Mouse (Mus musculus) cerebellum, postnatal 36 days (tissue): ENCODE data around the gene Nipal3.

Experiments
- DNase-seq, 2 experiments: peaks; one replicate each; pipeline ENCODE4 v3.0.0; 2021 to 2022; ENCODE audit warnings: mixed read lengths in 2 of 2

Nipal3 gene

DNA sequence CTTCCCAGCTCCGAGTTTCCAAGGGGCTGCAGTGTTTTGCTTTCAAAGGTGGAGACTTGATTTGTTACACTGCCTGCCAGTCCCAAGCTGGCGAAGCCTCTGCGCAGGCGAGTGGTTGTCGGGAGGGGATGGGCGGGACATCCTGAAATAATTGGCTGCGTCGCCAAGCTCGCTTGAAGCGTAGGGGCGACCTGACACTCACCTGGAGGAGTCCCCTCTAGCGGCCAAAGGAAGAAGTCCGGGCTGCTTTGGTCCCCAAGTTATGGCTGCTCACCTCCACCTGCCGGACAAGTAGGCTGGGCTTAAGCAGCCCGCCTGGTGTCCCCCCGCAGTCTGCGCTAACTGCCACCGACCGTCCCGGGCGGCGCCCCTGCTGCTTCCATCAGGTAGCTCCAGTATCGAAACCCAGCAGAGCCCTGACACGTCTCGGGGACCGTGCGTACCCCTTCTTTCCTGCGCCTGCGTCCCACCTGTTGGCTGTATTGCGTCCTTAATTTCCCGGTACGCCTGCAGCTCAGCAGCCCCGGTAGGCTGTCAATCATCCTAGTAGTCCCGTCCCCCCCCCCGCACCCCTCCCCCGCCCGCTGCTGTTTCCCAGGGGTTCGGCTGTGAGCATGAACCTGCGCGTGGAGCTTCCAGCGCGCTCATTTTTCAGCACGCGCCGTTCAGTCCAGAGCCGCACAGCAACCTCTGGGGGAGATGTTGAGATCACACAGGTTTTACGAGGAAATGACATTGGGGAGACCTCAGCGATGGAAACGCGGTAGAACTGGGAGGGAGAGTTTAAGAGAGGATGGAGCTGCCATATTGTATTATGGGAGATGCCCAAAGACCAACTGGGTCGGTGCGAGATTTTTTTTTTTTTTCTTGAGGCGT lies at the start of gene Nipal3, which contains the start of gene Stpg1:
Nipal3 (minus strand) TSS at position 518 of the 876 bp plus-strand sequence.
Stpg1 (plus strand) TSS at position 270 of the 876 bp plus-strand sequence.
- DNase-seq, result peak; percentile 93 to 94

DNA sequence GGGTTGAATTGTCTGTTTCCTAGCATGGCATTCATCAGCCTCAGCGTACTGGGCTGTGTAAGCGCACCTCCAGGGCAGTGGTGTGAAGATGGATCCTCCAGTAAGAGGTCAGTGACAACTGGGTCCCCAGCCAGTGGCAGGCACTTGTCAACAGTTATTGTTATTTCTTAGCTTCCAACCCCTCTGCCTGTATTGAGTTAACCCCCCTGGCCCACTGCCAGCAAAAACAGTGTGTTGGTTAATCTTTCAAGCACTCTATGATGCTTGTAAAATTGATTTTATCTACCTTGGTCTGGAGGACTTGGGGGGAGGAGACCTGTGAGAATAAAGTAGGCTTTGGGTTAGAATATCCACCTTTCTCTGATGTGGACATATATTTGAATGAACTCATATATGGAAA lies 49.4 kb upstream of the Nipal3 start:
- DNase-seq, result no peak

DNA sequence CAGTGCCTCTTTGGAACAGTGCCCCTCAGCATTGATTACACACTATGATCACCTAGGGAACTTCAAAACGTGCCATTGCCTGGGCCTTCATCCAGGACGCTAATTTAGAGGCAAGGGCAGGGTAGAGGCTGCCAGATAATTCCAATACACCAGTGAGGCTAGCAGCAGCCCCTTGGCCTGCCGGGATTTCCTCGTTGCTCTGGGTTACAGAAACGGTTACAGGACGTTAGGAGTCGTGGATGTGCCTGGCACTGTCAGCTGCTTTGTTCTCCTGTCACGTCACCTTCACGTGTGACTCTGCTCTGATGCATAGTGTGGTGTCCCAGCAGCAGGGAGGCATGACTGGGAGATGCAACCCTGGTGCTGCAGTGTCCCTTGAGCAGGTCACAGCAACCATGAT lies 45.2 kb upstream of the Nipal3 start:
- DNase-seq, result no peak

GRCm38 (mm10) chr4:135539056-135539455 lies 44.2 kb upstream of the Nipal3 start:
- DNase-seq, result no peak

DNA sequence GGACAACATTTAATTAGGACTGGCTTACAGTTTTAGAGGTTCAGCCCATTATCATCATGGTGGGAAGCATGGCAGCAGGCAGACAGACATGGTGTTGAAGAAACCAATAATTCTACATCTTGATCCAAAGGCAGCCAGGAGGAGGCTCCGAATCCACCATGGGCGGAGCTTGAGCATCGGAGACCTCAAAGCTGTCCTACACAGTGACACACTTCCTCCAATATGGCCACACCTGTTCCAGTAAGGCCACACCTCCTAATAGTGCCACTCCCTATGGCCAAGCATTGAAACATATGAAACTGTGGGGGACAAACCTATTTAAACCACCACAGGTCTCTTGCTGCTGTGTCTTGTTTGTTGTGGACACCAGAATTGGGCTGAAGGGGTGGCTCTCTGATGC lies 40.2 kb upstream of the Nipal3 start:
- no peak for DNase-seq

DNA sequence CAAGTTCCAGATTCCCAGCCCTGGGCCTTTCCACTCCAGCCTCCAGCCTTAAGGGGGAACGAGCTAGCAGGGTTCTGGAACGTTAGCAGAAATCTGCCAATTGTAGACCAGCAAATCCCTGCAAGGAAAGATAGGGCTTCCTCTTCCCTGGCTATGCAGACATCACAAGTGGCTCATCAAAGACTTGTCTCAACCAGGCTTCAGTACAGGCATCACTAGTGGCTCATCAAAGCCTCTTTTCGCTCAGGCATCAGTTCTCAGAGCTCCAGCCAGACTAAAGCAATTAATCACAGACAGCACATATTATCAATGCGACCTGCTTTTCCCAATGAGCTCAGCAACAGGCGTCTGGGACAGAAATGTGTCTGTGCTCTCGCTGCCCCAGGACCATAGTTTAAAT lies 38.2 kb upstream of the Nipal3 start:
- DNase-seq, result no peak

DNA sequence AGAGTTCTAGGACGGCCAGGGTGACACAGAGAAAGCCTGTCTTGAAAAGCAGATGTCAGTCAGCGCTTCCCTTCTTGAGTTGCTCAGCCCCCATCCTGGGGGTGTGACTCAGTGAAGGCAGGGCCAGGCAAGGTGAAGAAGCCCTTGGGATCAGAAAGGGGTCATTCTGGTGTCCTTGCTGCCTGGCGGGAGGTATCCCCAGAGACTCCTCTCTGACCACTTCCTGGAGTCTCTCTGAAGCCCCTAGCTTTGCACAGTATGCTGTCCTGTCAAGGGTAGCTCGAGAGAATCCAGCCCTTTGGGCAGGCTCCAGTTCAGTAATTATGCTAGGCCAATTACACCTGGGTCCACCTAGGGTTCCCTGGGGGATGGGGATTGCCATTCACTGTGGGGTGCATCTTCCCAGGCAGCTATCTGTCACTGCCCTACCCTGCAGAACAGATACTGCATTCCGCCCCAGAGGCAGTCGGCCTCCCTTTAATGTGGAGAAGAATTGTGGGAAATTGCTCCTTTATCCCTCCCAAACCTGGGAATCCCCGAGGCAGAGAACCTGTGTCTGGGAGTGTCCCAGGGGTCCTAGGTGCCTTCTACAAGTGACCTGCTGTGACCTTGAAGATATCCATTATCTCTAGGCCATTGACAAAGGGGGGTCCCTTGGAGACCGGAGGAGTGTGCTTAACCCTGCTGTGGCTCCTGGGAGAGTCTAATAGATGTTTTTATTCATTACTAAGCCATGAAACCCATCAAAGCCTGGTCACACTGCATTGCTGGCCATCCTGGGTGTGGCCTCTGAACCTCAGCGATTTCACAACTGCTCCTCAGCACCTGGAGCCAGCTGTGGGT lies 37.2 kb upstream of the Nipal3 start:
- no peak for DNase-seq

GRCm38 (mm10) chr4:135531236-135531635 lies 36.4 kb upstream of the Nipal3 start:
- no peak for DNase-seq

GRCm38 (mm10) chr4:135530270-135530669 lies 35.4 kb upstream of the Nipal3 start:
- no peak for DNase-seq

DNA sequence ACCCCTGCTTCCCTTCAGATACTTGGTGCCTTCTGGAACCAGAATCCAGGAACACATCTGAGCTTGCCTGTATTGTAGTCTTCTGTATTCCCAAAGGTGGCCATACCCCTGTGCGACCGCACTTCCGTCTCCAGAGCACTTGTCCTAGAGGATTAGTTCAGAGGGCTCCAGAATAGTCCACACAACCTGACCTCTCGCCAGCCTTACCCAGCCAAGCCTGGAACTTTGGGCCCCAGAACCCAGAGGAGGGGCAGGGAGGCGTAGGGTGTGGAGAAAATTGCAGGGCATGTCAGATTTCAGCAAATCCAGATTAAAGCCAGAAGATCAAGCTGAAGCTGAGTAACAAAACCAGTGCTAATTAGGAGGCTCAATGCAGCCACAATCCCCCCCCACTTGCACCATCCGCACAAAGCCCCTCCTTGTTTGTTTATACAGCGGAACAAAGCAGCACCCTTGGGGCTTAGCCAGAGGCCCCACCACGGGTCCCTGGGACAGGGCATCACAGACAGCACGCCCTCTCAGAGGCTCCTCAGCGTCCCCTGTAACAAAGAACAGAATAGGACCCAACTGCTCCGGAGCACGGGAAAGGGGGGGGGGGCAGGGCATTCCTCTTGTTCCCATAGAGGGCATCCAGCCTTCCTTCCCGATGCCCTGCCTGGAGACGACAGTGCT lies 31.3 kb upstream of the Nipal3 start:
- no peak for DNase-seq

GRCm38 (mm10) chr4:135525057-135525456 lies 30.2 kb upstream of the Nipal3 start:
- no peak for DNase-seq

DNA sequence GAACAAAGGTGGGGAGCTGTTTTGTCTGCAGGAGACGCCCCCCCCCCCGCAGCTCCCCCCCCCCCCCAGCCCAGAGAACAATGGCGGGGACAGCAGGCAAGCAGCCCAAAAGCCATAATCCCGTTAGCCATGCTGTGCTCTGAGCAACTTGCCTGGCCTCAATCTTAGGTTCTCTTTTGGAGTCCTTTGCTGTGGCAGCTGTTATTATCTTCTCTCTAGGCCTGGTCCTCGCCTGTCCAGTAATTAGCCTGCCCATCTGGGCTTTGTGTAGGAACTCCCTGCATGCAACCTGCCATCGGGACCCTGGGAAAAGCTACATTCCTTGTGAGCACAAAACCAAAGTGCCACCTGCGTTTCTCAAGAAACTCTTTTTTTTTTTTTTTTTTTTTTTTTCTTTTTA lies 29.1 kb upstream of the Nipal3 start:
- DNase-seq, result no peak

DNA sequence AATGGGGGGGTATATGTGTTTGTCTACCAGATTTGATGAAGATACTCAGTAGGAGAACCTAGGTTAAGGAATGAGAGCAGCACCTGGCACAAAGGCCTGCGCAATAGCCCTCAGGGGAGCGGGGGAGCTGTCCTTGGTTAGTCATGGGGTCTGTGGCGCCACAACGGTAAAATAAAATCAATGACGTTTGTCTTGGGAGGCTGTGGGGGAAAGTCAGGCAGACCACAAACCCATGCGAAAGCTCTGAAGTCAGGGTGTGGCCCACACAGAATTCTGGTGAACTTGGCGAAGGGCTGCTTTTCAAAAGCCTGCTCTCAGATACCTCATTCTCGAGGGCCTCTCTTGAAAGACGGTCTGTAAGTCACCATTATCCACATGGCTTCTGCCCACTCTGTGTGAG lies 25.6 kb upstream of the Nipal3 start:
- no peak for DNase-seq

DNA sequence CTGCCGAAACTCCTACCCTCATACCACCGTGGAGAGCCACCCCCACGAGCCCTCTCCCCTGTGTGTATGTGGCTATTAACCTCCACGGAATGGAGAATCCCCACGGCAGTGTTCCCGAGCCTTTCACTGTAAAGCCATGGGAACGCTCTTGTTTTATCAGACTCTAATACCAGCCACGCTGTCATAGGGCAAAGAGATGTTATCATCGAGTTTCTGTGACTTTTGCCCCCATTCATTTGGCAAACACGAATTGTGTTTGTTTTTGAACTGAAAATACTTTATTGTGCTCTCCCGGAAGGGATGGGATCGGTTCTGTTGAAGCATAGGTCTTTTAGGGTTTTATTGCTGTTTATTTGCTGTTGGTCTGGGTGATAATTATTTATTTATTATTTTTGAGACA lies 23.3 kb upstream of the Nipal3 start:
- no peak for DNase-seq

DNA sequence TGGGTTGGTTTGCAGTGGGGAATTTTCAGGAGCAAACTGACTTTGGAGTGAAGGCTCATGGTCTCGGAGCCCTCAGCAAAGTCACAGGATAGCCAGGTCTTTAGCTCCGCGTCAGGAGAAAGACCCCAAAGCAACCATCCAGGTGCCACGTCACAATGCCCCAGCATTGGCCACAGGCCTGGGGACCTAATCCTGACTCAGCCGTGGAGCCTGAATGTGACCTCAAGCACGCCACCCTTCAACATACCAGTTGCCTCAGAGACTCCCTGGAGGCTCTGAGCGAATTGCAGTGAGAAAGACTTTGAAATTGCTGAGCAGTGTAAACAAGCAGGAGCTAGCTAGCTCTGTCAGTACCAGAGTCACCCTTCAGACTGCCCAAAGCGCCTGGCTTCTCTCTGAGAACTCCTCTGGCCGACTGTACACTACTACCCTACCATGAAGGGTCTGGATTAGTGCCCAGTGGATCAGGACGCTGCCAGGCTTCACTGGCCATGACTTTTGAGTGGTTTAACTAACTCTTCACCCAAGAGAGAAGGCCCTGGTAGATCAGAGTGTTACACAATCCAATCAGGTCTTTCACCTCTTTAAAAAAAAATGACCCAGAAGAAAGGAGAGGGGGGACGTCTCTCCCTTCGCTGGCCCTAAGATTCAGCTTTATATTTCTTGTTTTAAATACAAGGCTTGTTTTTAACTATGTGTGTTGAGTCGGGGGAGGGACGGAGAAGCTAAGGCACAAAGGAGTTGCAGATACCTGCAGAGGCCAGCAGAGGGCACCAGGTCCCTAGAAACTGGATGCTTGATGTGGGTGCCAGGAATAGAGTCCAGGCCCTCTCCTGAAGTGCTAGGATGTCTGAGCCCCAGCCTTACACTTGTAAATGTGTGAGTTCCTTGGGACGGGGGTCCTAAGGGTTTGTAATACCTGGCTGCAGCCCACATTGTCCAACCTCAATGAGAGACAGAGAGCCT lies 21.8 kb upstream of the Nipal3 start:
- peak; percentile 35 to 46 for DNase-seq

- no peak for DNase-seq
Measured at GRCm38 (mm10) chr4:135514925-135515324, 20.1 kb upstream of the Nipal3 start.

DNA sequence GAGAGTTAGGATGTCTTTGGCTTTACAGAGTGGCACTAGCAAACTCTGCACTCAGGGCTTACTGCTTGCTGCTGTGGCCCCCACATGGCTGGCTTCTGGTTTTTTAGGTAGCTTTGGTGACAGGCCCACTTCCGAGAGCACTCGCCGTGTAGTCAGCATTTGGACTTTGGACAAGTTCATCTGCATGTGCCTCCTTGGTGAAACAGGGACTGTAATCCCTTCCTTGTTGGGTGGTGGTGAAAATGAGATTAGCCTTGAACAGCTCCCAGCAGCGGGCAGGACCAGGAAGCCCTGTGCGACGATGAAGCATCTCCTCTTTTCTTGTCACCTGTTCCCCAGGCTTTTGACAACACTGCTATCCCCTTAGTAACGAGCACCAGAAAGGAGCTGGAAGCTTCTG lies 19.0 kb upstream of the Nipal3 start:
- no peak for DNase-seq

DNA sequence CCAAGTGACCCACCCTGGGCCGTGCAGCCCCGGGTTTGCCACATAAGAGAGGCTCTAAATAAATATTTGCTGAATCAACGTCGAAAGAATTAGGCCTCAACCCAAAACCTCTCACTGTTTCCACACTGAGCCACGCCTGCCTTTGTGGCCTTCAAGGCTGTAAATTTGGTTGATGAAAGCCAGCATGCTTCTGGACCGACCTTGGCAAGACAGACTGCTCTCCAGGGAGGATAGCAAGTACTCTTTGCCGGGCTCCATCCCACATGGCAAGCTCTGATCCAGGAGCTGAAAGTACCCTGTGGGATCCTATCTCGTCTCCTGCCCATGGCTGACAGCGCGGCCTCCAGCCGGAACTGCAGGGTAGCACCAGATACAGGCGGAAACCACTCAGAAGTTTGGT lies 14.7 kb upstream of the Nipal3 start:
- DNase-seq, result no peak

DNA sequence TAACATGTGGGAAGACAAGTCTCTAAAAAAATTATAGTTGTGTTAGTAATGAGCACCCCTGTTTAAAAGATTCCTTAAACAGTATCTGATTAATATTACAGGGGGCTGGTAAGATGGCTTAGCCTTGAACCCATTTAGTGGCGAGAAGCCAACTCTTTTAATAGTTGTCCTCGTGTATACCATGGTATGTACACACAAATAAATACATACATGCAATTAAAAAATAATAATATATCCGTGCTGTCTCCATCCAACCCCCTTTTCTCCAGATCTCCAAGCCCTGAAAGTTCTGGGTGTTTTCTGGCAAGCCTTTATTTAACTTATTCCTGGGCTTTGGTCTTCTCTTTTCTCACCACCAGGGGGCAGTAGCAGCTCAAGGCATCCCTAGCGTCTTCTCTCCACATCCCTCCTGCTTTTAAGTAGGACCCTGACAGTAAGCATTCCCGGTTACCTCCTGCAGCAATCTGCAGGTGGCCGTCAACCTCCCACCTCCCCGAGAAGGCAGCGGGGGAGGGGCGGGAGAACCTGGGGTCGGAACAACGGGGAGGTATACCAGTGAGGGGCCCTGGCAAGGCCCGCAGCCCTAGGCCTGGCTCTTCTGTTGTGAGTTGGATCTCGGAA lies 13.7 kb upstream of the Nipal3 start:
- DNase-seq, result peak; percentile 60 to 75

DNA sequence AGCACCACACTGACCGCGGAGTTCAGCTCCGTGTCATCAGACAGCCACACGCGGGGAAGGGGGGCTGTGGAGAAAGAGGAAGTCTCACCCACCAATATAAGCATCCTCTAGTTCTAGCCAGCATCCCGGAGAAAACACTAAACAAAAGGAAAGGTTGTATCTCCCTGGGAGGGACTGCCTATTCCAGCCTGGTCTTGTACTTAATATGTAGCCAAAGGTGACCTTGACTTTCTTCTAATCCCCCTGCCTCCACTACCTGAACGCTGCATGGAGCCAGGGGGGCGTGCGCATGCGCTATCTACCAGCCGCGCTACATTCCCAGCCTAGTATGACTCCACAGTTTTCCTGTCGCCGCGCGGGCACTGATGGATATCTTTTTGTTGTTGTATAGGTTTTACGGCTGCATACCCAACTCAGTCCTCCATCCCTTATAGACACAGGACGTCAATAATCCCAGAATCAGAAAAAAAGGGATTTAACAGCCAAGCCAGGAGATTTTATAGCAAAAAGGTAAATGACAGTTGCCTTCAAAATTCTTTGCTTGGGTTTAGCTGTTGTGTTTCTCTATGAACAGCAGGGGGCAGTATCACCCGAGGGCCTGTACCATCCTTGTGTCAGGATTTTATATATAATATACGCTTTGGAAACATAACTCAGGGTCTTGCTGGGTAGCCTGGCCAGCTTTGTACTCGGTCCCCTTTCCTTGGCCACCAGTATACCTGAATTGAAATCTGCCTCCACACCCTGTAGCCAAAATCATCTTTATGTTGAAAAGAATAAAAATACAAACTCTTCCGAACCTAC lies 12.9 kb upstream of the Nipal3 start:
- peak; percentile 35 to 42 for DNase-seq

- DNase-seq, result no peak
Measured at GRCm38 (mm10) chr4:135505794-135506193, 11.0 kb upstream of the Nipal3 start.
